Mouse (Mus musculus): ENCODE measurements around the gene Tpm1. TPM values are rescaled to one million over a fixed set of nuclear protein-coding genes. Genes with fewer than 3 reads are reported as not detected.

Tpm1 gene
- polyA plus RNA-seq, 1 experiment: 12.8 TPM

- Histone ChIP-seq H3K4me3 (replicated peaks) (no peak overlapping the region), H3K9me3 (ENCODE audit: control insufficient read depth, low read length) (no peaks in the 10 kb centered on the region), H3K36me3 (ENCODE audit: control insufficient read depth) (no peaks in the 10 kb centered on the region), H3K27me3 (ENCODE audit: control insufficient read depth) (no peaks in the 10 kb centered on the region), H3K4me1 (ENCODE audit: control insufficient read depth) (peaks cover 20% of the 10 kb centered on the region)
- no peak for TF ChIP-seq GATA1 (IDR thresholded peaks at IDR 0.05; ENCODE audit: low read length)
- no peak for TF ChIP-seq TAL1 (IDR thresholded peaks at IDR 0.05; ENCODE audit: low read length)
These were observed 28.6 kb upstream of the Tpm1 start for GRCm38 (mm10) chr9:67077658-67078319.

GRCm38 (mm10) chr9:67077266-67077657 lies 28.1 kb upstream of the Tpm1 start:
- Histone ChIP-seq H3K9me3 (ENCODE audit: control insufficient read depth, low read length) (no peaks in the 10 kb centered on the region), H3K27me3 (ENCODE audit: control insufficient read depth) (no peaks in the 10 kb centered on the region), H3K4me1 (ENCODE audit: control insufficient read depth) (peaks cover 20% of the 10 kb centered on the region), H3K36me3 (ENCODE audit: control insufficient read depth) (no peaks in the 10 kb centered on the region), H3K4me3 (replicated peaks) (no peak overlapping the region)
- TF ChIP-seq GATA1 (IDR thresholded peaks at IDR 0.05; ENCODE audit: low read length) (no peak), TAL1 (IDR thresholded peaks at IDR 0.05; ENCODE audit: low read length) (no peak)

- Histone ChIP-seq H3K27me3 (ENCODE audit: control insufficient read depth) (no peaks in the 10 kb centered on the region), H3K9me3 (ENCODE audit: control insufficient read depth, low read length) (no peaks in the 10 kb centered on the region), H3K4me3 (replicated peaks) (no peak overlapping the region), H3K36me3 (ENCODE audit: control insufficient read depth) (no peaks in the 10 kb centered on the region), H3K4me1 (ENCODE audit: control insufficient read depth) (peaks cover 14% of the 10 kb centered on the region)
- TF ChIP-seq TAL1 (IDR thresholded peaks at IDR 0.05; ENCODE audit: low read length): no peak
- TF ChIP-seq GATA1 (IDR thresholded peaks at IDR 0.05; ENCODE audit: low read length): no peak
These were observed 23.0 kb upstream of the Tpm1 start for GRCm38 (mm10) chr9:67072182-67072581.

DNA sequence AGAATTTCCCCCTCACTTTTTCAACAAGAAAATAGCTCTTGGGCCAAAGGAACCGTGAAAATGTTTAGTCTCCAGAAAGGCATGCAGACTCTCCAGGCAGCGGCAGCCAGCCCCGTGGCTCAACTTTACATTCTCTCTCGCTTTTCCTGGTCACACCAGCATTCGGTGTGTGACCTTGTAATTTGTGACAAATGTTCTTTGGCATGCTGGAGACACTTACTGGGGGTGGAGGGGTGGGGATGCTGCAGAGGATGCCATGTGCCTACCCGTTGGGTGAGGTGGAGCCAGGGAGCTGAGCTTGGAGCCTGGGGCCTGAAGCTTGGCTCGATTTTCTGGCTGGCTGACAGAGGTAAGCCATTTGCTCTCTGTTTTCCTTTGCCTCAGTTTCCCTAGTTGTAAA lies 22.4 kb upstream of the Tpm1 start:
- Histone ChIP-seq H3K36me3 (ENCODE audit: control insufficient read depth) (no peaks in the 10 kb centered on the region), H3K4me3 (replicated peaks) (no peak overlapping the region), H3K9me3 (ENCODE audit: control insufficient read depth, low read length) (no peaks in the 10 kb centered on the region), H3K4me1 (ENCODE audit: control insufficient read depth) (peaks cover 10% of the 10 kb centered on the region), H3K27me3 (ENCODE audit: control insufficient read depth) (no peaks in the 10 kb centered on the region)
- TF ChIP-seq GATA1 (IDR thresholded peaks at IDR 0.05; ENCODE audit: low read length) (no peak), TAL1 (IDR thresholded peaks at IDR 0.05; ENCODE audit: low read length) (no peak)

DNA sequence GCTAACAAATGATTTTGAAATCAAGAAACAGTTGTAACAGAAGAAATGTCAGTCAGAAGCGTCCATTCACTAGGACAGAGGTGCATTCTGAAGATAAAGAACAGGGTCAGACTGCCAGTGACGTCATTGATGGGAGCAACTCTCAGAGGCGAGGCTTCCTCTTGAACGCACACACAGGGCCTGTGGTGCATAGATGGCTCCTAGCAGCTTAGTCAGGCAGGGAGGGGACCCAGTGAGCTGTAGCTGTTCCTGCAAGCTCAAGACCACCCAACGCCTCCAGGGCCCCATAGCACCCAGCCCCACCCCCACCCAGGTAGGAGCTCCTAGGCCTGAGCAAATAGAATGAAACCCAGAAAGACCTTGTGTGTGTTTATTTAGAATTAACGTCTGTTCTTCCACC lies 21.9 kb upstream of the Tpm1 start:
- no peaks in the 10 kb centered on the region for H3K9me3 ChIP-seq (ENCODE audit: control insufficient read depth, low read length)
- TF ChIP-seq GATA1 (IDR thresholded peaks at IDR 0.05; ENCODE audit: low read length): no peak
- no peak for TF ChIP-seq TAL1 (IDR thresholded peaks at IDR 0.05; ENCODE audit: low read length)
- peaks cover 8% of the 10 kb centered on the region for H3K4me1 ChIP-seq (ENCODE audit: control insufficient read depth)
- no peaks in the 10 kb centered on the region for H3K36me3 ChIP-seq (ENCODE audit: control insufficient read depth)
- H3K4me3 ChIP-seq (replicated peaks): no peak overlapping the region
- H3K27me3 ChIP-seq (ENCODE audit: control insufficient read depth): no peaks in the 10 kb centered on the region

- Histone ChIP-seq H3K4me3 (replicated peaks) (no peak overlapping the region), H3K36me3 (ENCODE audit: control insufficient read depth) (no peaks in the 10 kb centered on the region), H3K4me1 (ENCODE audit: control insufficient read depth) (peaks cover 6% of the 10 kb centered on the region), H3K27me3 (ENCODE audit: control insufficient read depth) (no peaks in the 10 kb centered on the region), H3K9me3 (ENCODE audit: control insufficient read depth, low read length) (no peaks in the 10 kb centered on the region)
- TF ChIP-seq GATA1 (IDR thresholded peaks at IDR 0.05; ENCODE audit: low read length): no peak
- no peak for TF ChIP-seq TAL1 (IDR thresholded peaks at IDR 0.05; ENCODE audit: low read length)
These were observed 17.4 kb upstream of the Tpm1 start for GRCm38 (mm10) chr9:67066616-67067015.

GRCm38 (mm10) chr9:67059714-67060113 lies 10.5 kb upstream of the Tpm1 start:
- Histone ChIP-seq H3K36me3 (ENCODE audit: control insufficient read depth) (no peaks in the 10 kb centered on the region), H3K4me3 (replicated peaks) (no peak overlapping the region), H3K4me1 (ENCODE audit: control insufficient read depth) (no peaks in the 10 kb centered on the region), H3K27me3 (ENCODE audit: control insufficient read depth) (no peaks in the 10 kb centered on the region), H3K9me3 (ENCODE audit: control insufficient read depth, low read length) (no peaks in the 10 kb centered on the region)
- no peak for TF ChIP-seq GATA1 (IDR thresholded peaks at IDR 0.05; ENCODE audit: low read length)
- no peak for TF ChIP-seq TAL1 (IDR thresholded peaks at IDR 0.05; ENCODE audit: low read length)

GRCm38 (mm10) chr9:67058366-67058765 lies 9.2 kb upstream of the Tpm1 start:
- Histone ChIP-seq H3K9me3 (ENCODE audit: control insufficient read depth, low read length) (no peaks in the 10 kb centered on the region), H3K36me3 (ENCODE audit: control insufficient read depth) (no peaks in the 10 kb centered on the region), H3K27me3 (ENCODE audit: control insufficient read depth) (no peaks in the 10 kb centered on the region; the same call in 1 of the 2 replicates), H3K4me3 (replicated peaks) (no peak overlapping the region), H3K4me1 (ENCODE audit: control insufficient read depth) (no peaks in the 10 kb centered on the region)
- no peak for TF ChIP-seq TAL1 (IDR thresholded peaks at IDR 0.05; ENCODE audit: low read length)
- TF ChIP-seq GATA1 (IDR thresholded peaks at IDR 0.05; ENCODE audit: low read length): no peak

GRCm38 (mm10) chr9:67050736-67051337 lies 1.6 kb upstream of the Tpm1 start:
- TF ChIP-seq TAL1 (IDR thresholded peaks at IDR 0.05; ENCODE audit: low read length): no peak
- TF ChIP-seq GATA1 (IDR thresholded peaks at IDR 0.05; ENCODE audit: low read length): no peak
- Histone ChIP-seq H3K4me1 (ENCODE audit: control insufficient read depth) (peaks cover 6% of the 10 kb centered on the region), H3K4me3 (replicated peaks) (no peak overlapping the region), H3K36me3 (ENCODE audit: control insufficient read depth) (no peaks in the 10 kb centered on the region), H3K9me3 (ENCODE audit: control insufficient read depth, low read length) (peaks cover 17% of the 10 kb centered on the region; the same call in 1 of the 2 replicates), H3K27me3 (ENCODE audit: control insufficient read depth) (peaks cover 69% of the 10 kb centered on the region)
